Mouse (Mus musculus): Measurements from ENCODE around the gene Slc4a8. TPM values are rescaled to one million over a fixed set of nuclear protein-coding genes. Genes with fewer than 3 reads are reported as not detected.
"Not testable (repeated sequence)": the region's sequence is repeated elsewhere in the genome, so short reads cannot be mapped to it uniquely, and the experiment has no call there.

Slc4a8 gene
- polyA plus RNA-seq, 1 experiment = 13.3 TPM

DNA sequence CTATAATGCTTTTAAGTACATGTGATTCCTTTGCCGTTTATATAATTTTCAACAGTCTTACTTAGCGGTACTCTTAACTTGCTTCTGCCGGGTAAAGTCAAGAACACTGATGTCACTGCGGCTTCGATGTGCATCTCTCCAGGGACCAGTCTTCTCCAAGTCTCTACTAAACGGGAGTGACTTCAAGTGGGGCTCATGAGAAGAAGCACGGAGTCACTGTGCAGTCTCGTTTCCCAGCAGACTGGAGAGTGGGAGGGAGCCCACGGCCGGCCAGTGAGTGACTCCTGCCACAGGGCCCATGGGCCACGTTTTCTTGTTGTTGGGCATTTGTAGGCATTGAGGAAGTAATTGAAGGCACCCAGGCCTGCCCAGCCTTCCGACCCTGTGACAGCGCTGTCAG is 6.3 kb downstream of the Slc4a8 start:
- Histone ChIP-seq H3K79me2 (ENCODE audit: control insufficient read depth, insufficient read depth) (no peaks in the 10 kb centered on the region), H3K4me2 (ENCODE audit: low read depth) (no peak overlapping the region), H3K27me3 (ENCODE audit: control insufficient read depth, insufficient read depth, insufficient read length) (no peaks in the 10 kb centered on the region), H3K4me3 (no peak overlapping the region), H3K36me3 (ENCODE audit: control insufficient read depth, insufficient read depth) (no peaks in the 10 kb centered on the region), H3ac (ENCODE audit: control insufficient read depth, insufficient read length) (no peak overlapping the region)
- TF ChIP-seq MYOD1 (IDR thresholded peaks at IDR 0.05; ENCODE audit: control insufficient read depth in 1 of 3, insufficient read length in 2 of 3, low read depth in 2 of 3) (no peak), TCF3 (IDR thresholded peaks at IDR 0.05; ENCODE audit: insufficient read length, low read depth) (no peak), POLR2AphosphoS2 (IDR thresholded peaks at IDR 0.05; ENCODE audit: insufficient read length, low read depth) (no peak), SRF (IDR thresholded peaks at IDR 0.05; ENCODE audit: control insufficient read depth, insufficient read length, low read depth) (no peak), TCF12 (IDR thresholded peaks at IDR 0.05; ENCODE audit: insufficient read depth, poor library complexity, severe bottlenecking) (no peak), MYOG (IDR thresholded peaks at IDR 0.05; ENCODE audit: control insufficient read depth in 1 of 3, insufficient read depth in 1 of 3, insufficient read length in 2 of 3, low read depth in 2 of 3) (no peak), USF1 (IDR thresholded peaks at IDR 0.05; ENCODE audit: low read depth) (no peak), POLR2A (IDR thresholded peaks at IDR 0.05; ENCODE audit: insufficient read length, low read depth) (no peak), E2F4 (IDR thresholded peaks at IDR 0.05; ENCODE audit: insufficient read depth) (no peak), REST (IDR thresholded peaks at IDR 0.05; ENCODE audit: insufficient read depth, insufficient read length) (no peak), CEBPB (IDR thresholded peaks at IDR 0.05; ENCODE audit: insufficient read depth, poor library complexity, severe bottlenecking) (no peak), MAX (IDR thresholded peaks at IDR 0.05; ENCODE audit: low read depth) (no peak)

- H3K36me3 ChIP-seq (ENCODE audit: control insufficient read depth, insufficient read depth); H3K79me2 ChIP-seq (ENCODE audit: control insufficient read depth, insufficient read depth); H3ac ChIP-seq (ENCODE audit: control insufficient read depth, insufficient read length); H3K27me3 ChIP-seq (ENCODE audit: control insufficient read depth, insufficient read depth, insufficient read length); H3K4me3 ChIP-seq; H3K4me2 ChIP-seq (ENCODE audit: low read depth): not testable (repeated sequence)
Measured at GRCm38 (mm10) chr15:100769023-100769422, 7.5 kb downstream of the Slc4a8 start.

DNA sequence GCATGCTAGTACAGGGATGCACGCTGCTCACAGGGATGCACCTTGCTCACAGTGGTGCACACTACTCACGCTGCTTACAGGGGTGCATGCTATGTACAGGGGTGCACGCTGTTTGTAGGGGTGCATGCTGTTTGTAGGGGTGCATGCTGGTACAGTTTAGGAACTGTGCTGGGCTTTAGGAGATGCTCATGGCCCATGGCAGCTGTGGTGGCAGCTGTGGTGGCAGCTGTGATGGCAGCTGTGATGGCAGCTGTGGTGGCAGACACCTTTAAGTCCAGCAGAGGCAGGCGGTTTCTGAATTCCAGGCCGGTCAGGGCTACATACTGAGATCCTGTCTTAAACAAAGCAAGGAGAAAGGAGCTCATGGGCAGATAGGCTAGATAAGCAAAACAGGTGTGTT is 8.8 kb downstream of the Slc4a8 start:
- H3K4me2 ChIP-seq (ENCODE audit: low read depth) = no peak overlapping the region
- no peaks in the 10 kb centered on the region for H3K79me2 ChIP-seq (ENCODE audit: control insufficient read depth, insufficient read depth)
- H3ac ChIP-seq (ENCODE audit: control insufficient read depth, insufficient read length) = no peak overlapping the region
- no peak overlapping the region for H3K4me3 ChIP-seq
- TF ChIP-seq MYOG (IDR thresholded peaks at IDR 0.05; ENCODE audit: control insufficient read depth in 1 of 3, insufficient read depth in 1 of 3, insufficient read length in 2 of 3, low read depth in 2 of 3) = peak in 1 of 3 experiments; percentile 62
- peak in 2 of 3 experiments; percentile 60 to 63 for TF ChIP-seq MYOD1 (IDR thresholded peaks at IDR 0.05; ENCODE audit: control insufficient read depth in 1 of 3, insufficient read length in 2 of 3, low read depth in 2 of 3)
- TF ChIP-seq POLR2A (IDR thresholded peaks at IDR 0.05; ENCODE audit: insufficient read length, low read depth) = no peak
- TF ChIP-seq USF1 (IDR thresholded peaks at IDR 0.05; ENCODE audit: low read depth) = no peak
- no peak for TF ChIP-seq POLR2AphosphoS2 (IDR thresholded peaks at IDR 0.05; ENCODE audit: insufficient read length, low read depth)
- TF ChIP-seq E2F4 (IDR thresholded peaks at IDR 0.05; ENCODE audit: insufficient read depth) = no peak
- peak; percentile 61 for TF ChIP-seq TCF3 (IDR thresholded peaks at IDR 0.05; ENCODE audit: insufficient read length, low read depth)
- H3K27me3 ChIP-seq (ENCODE audit: control insufficient read depth, insufficient read depth, insufficient read length) = no peaks in the 10 kb centered on the region
- H3K36me3 ChIP-seq (ENCODE audit: control insufficient read depth, insufficient read depth) = no peaks in the 10 kb centered on the region

GRCm38 (mm10) chr15:100772685-100773084 is 11.1 kb downstream of the Slc4a8 start:
- no peak for TF ChIP-seq REST (IDR thresholded peaks at IDR 0.05; ENCODE audit: insufficient read depth, insufficient read length)
- no peak for TF ChIP-seq POLR2AphosphoS2 (IDR thresholded peaks at IDR 0.05; ENCODE audit: insufficient read length, low read depth)
- TF ChIP-seq MAX (IDR thresholded peaks at IDR 0.05; ENCODE audit: low read depth) = no peak
- TF ChIP-seq TCF3 (IDR thresholded peaks at IDR 0.05; ENCODE audit: insufficient read length, low read depth) = no peak
- no peak for TF ChIP-seq POLR2A (IDR thresholded peaks at IDR 0.05; ENCODE audit: insufficient read length, low read depth)
- TF ChIP-seq TCF12 (IDR thresholded peaks at IDR 0.05; ENCODE audit: insufficient read depth, poor library complexity, severe bottlenecking) = no peak
- TF ChIP-seq USF1 (IDR thresholded peaks at IDR 0.05; ENCODE audit: low read depth) = no peak
- H3K27me3 ChIP-seq (ENCODE audit: control insufficient read depth, insufficient read depth, insufficient read length) = no peaks in the 10 kb centered on the region
- no peaks in the 10 kb centered on the region for H3K36me3 ChIP-seq (ENCODE audit: control insufficient read depth, insufficient read depth)
- H3K4me2 ChIP-seq (ENCODE audit: low read depth) = no peak overlapping the region
- no peak overlapping the region for H3K4me3 ChIP-seq
- H3K79me2 ChIP-seq (ENCODE audit: control insufficient read depth, insufficient read depth) = no peaks in the 10 kb centered on the region
- H3ac ChIP-seq (ENCODE audit: control insufficient read depth, insufficient read length) = no peak overlapping the region

DNA sequence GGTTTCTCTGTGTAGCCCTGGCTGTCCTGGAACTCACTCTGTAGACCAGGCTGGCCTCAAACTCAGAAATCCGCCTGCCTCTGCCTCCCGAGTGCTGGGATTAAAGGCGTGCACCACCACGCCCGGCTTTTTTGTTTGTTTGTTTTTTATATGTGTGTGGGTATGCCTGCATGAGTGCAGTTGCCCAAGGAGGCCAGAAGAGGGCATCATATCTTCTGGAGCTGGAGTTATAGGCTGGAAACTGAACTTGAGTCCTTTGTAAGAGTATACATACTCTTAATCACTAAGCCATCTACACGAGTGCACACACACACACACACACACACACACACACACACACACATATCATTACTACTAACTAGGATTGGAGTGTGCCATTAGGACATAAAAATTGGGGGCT is 12.3 kb downstream of the Slc4a8 start:
- H3ac ChIP-seq (ENCODE audit: control insufficient read depth, insufficient read length); H3K4me2 ChIP-seq (ENCODE audit: low read depth); H3K4me3 ChIP-seq; H3K27me3 ChIP-seq (ENCODE audit: control insufficient read depth, insufficient read depth, insufficient read length); H3K36me3 ChIP-seq (ENCODE audit: control insufficient read depth, insufficient read depth); H3K79me2 ChIP-seq (ENCODE audit: control insufficient read depth, insufficient read depth): not testable (repeated sequence)
